Mouse (Mus musculus) CH12.LX (cell line): ENCODE measurements around the gene C2cd4a. TPM values are rescaled to one million over a fixed set of nuclear protein-coding genes. Genes with fewer than 3 reads are reported as not detected.

ENCODE experiments used
- DNase-seq: peaks from one replicate; pipeline ENCODE4 v3.0.0-alpha.2; 2013; ENCODE audit errors: extremely low read depth
- H3K27ac ChIP-seq: 2 replicates; pipeline ENCODE4 v1.5.1; 2012; ENCODE audit warnings: low read depth, mild to moderate bottlenecking, control low read depth, moderate library complexity; ENCODE audit not compliant: insufficient read depth
- H3K27me3 ChIP-seq: replicated peaks from 2 replicates; pipeline ENCODE3; 2012; ENCODE audit warnings: inconsistent platforms
- H3K36me3 ChIP-seq, 2 experiments: replicated peaks in 1 of 2; 2 replicates each; pipeline versions ENCODE3 to v1.6.1; 2012; ENCODE audit warnings: inconsistent platforms in 1 of 2, low read length in 1 of 2, mild to moderate bottlenecking in 1 of 2, mixed read lengths in 1 of 2, moderate library complexity in 1 of 2; ENCODE audit not compliant: control insufficient read depth in 1 of 2, insufficient read depth in 1 of 2
- H3K4me1 ChIP-seq, 2 experiments: 2 replicates each; pipeline ENCODE4 v1.6.1; 2012; ENCODE audit warnings: inconsistent platforms in 1 of 2, moderate library complexity in 1 of 2; ENCODE audit not compliant: insufficient read depth in 2 of 2, control insufficient read depth in 1 of 2
- H3K4me2 ChIP-seq: 2 replicates; pipeline ENCODE4 v1.6.1; 2012; ENCODE audit warnings: low read depth, mild to moderate bottlenecking, control low read depth; ENCODE audit not compliant: poor library complexity, insufficient read depth, severe bottlenecking
- H3K4me3 ChIP-seq, 3 experiments: fragments of 150-350 bp in 1 of 3; sonication (generic) in 1 of 3; replicated peaks in 1 of 3; 2 replicates each; pipeline versions ENCODE3 to v1.5.1; 2011 to 2012; ENCODE audit warnings: low read depth in 2 of 3, low read length in 2 of 3, mild to moderate bottlenecking in 2 of 3, moderate library complexity in 2 of 3, control low read depth in 1 of 3, improper control_type of control experiment in 1 of 3, inconsistent platforms in 1 of 3, mixed read lengths in 1 of 3; ENCODE audit not compliant: poor library complexity in 1 of 3
- H3K79me2 ChIP-seq: replicated peaks from 2 replicates; pipeline ENCODE4 v1.6.1; 2012; ENCODE audit warnings: mild to moderate bottlenecking, moderate library complexity; ENCODE audit not compliant: control insufficient read depth, poor library complexity, insufficient read depth, severe bottlenecking; ENCODE audit errors: extremely low read depth
- H3K9ac ChIP-seq: 2 replicates; pipeline ENCODE4 v1.6.1; 2012; ENCODE audit warnings: low read depth, mild to moderate bottlenecking, control low read depth, moderate library complexity; ENCODE audit not compliant: insufficient read depth
- H3K9me3 ChIP-seq: replicated peaks from 2 replicates; pipeline ENCODE3; 2012; ENCODE audit warnings: low read length, inconsistent platforms, mixed read lengths
- E2F4 ChIP-seq: IDR thresholded peaks from 2 replicates; pipeline ENCODE4 v1.6.1; 2011; ENCODE audit warnings: low read depth, low read length, improper control_type of control experiment; ENCODE audit not compliant: insufficient replicate concordance
- ELF1 ChIP-seq: IDR thresholded peaks from 2 replicates; pipeline ENCODE4 v1.6.1; 2014; ENCODE audit warnings: low read depth, mild to moderate bottlenecking, inconsistent platforms, low read length, improper control_type of control experiment
- ETS1 ChIP-seq: conservative IDR thresholded peaks from 2 replicates; pipeline ENCODE4 v1.6.1; 2012; ENCODE audit warnings: low read depth, mild to moderate bottlenecking, inconsistent platforms, low read length, improper control_type of control experiment, moderate library complexity
- JUN ChIP-seq: IDR thresholded peaks from 2 replicates; pipeline ENCODE4 v1.6.1; 2011; ENCODE audit warnings: low read depth, mild to moderate bottlenecking, low read length, improper control_type of control experiment, moderate library complexity; ENCODE audit not compliant: insufficient read depth
- MAFK ChIP-seq: IDR thresholded peaks from 2 replicates; pipeline ENCODE4 v1.6.1; 2011; ENCODE audit warnings: low read length, improper control_type of control experiment; ENCODE audit not compliant: insufficient replicate concordance
- NELFE ChIP-seq: IDR thresholded peaks from 2 replicates; pipeline ENCODE4 v1.6.1; 2011; ENCODE audit warnings: low read depth, low read length, improper control_type of control experiment
- PAX5 ChIP-seq: IDR thresholded peaks from 2 replicates; pipeline ENCODE4 v1.6.1; 2012; ENCODE audit warnings: low read length, inconsistent platforms, mixed read lengths
- SMC3 ChIP-seq: IDR thresholded peaks from 2 replicates; pipeline ENCODE4 v1.6.1; 2011; ENCODE audit warnings: low read depth, low read length, improper control_type of control experiment
- UBTF ChIP-seq: IDR thresholded peaks from 2 replicates; pipeline ENCODE4 v1.6.1; 2012; ENCODE audit warnings: low read depth, mild to moderate bottlenecking, inconsistent platforms, low read length, improper control_type of control experiment, moderate library complexity
- USF1 ChIP-seq: IDR thresholded peaks from 2 replicates; pipeline ENCODE4 v1.6.1; 2014; ENCODE audit warnings: low read depth, mild to moderate bottlenecking, inconsistent platforms, low read length, improper control_type of control experiment
- ZC3H11A ChIP-seq: IDR thresholded peaks from 2 replicates; pipeline ENCODE4 v1.6.1; 2012; ENCODE audit warnings: low read depth, mild to moderate bottlenecking, inconsistent platforms, low read length, improper control_type of control experiment
- ZKSCAN1 ChIP-seq: IDR thresholded peaks from 2 replicates; pipeline ENCODE4 v1.6.1; 2012; ENCODE audit warnings: low read depth, inconsistent platforms, low read length, improper control_type of control experiment, borderline replicate concordance
- ZNF384 ChIP-seq: IDR thresholded peaks from 2 replicates; pipeline ENCODE4 v1.6.1; 2012; ENCODE audit warnings: low read depth, low read length, improper control_type of control experiment, inconsistent platforms
- dilution Hi-C: fragments of 300-500 bp; cut with MboI; formaldehyde crosslinking; loops from 2 replicates; pipeline ENCODE4 v1.14.3; 2020; ENCODE audit warnings: low sequenced_read_pairs; ENCODE audit not compliant: extremely low pct_unique_long_range_greater_than_20kb, extremely low pct_ligation_motif_present
- in situ Hi-C: fragments of 300-500 bp; cut with MboI; formaldehyde crosslinking; loops from 3 replicates; pipeline ENCODE4 v1.14.3; 2019; ENCODE audit warnings: low sequenced_read_pairs, low pct_ligation_motif_present, low pct_unique_long_range_greater_than_20kb, mixed read lengths
- polyA plus RNA-seq: library from polyadenylated mRNA; unstranded; fragments of >175 nt; gene quantifications from 2 replicates; pipeline ENCODE4 v1.2.1, GENCODE M21; 2012; ENCODE audit warnings: low read depth; ENCODE audit not compliant: insufficient read length
- total RNA-seq, 2 experiments: library from RNA; depleted of rRNA; stranded (reverse); fragments of 300-350 nt in 1 of 2; fragments of >200 nt in 1 of 2; gene quantifications; 2 replicates each; pipeline ENCODE4 v1.2.3; 2012 to 2014

The C2cd4a gene
- total and polyA plus RNA-seq, 3 experiments = 0.16 TPM; not detected in 2

GRCm38 (mm10) chr9:67792405-67792804 lies 39.7 kb downstream of the C2cd4a start:
- H3K4me2 ChIP-seq = no peak overlapping the region
- no peaks in the 10 kb centered on the region for H3K27me3 ChIP-seq
- in situ Hi-C loops (no loop called here), dilution Hi-C loops (no loop called here)
- no peaks in the 10 kb centered on the region; a peak in 1 of 4 replicates for H3K4me1 ChIP-seq
- H3K27ac ChIP-seq = no peak overlapping the region
- no peaks in the 10 kb centered on the region for H3K9me3 ChIP-seq
- H3K4me3 ChIP-seq = no peak overlapping the region
- no peak overlapping the region for H3K9ac ChIP-seq
- H3K79me2 ChIP-seq = no peaks in the 10 kb centered on the region
- DNase-seq = no peak
- no peak for TF ChIP-seq E2F4
- no peak for TF ChIP-seq JUN
- no peak for TF ChIP-seq ZKSCAN1
- TF ChIP-seq ETS1 = no peak
- TF ChIP-seq MAFK = no peak
- no peak for TF ChIP-seq ZNF384
- H3K36me3 ChIP-seq = no peaks in the 10 kb centered on the region

- DNase-seq = no peak
- dilution Hi-C loops (no loop called here), in situ Hi-C loops (no loop called here)
These were observed 44.5 kb downstream of the C2cd4a start for GRCm38 (mm10) chr9:67787671-67788070.

GRCm38 (mm10) chr9:67786311-67786710 lies 45.8 kb downstream of the C2cd4a start:
- H3K36me3 ChIP-seq = no peaks in the 10 kb centered on the region
- dilution Hi-C loops = no loop called here
- H3K9ac ChIP-seq = no peak overlapping the region
- H3K4me1 ChIP-seq = no peaks in the 10 kb centered on the region; a peak in 1 of 4 replicates
- H3K27ac ChIP-seq = no peak overlapping the region
- no peaks in the 10 kb centered on the region for H3K9me3 ChIP-seq
- no peak for DNase-seq
- H3K79me2 ChIP-seq = no peaks in the 10 kb centered on the region
- H3K4me2 ChIP-seq = no peak overlapping the region
- no peak overlapping the region for H3K4me3 ChIP-seq
- in situ Hi-C loops = no loop called here
- TF ChIP-seq ELF1 = no peak
- TF ChIP-seq ZC3H11A = no peak
- no peak for TF ChIP-seq ZKSCAN1
- no peak for TF ChIP-seq NELFE
- no peak for TF ChIP-seq UBTF
- no peak for TF ChIP-seq PAX5
- no peaks in the 10 kb centered on the region for H3K27me3 ChIP-seq

More at GRCm38 (mm10) chr9:67787671-67788070, 44.5 kb downstream of the C2cd4a start:
- no peak for TF ChIP-seq SMC3
- TF ChIP-seq USF1 = no peak
- Histone ChIP-seq H3K4me1 (no peaks in the 10 kb centered on the region; a peak in 1 of 4 replicates), H3K9ac (no peak overlapping the region), H3K27me3 (no peaks in the 10 kb centered on the region), H3K9me3 (no peaks in the 10 kb centered on the region), H3K79me2 (no peaks in the 10 kb centered on the region), H3K27ac (no peak overlapping the region), H3K4me3 (no peak overlapping the region), H3K4me2 (no peak overlapping the region), H3K36me3 (no peaks in the 10 kb centered on the region)
